ENCODE assay signal across 21 mouse cellular contexts in genomic region chr7:132934743-132935142, GRCm38 (mm10). TPM values are rescaled to one million over a fixed set of nuclear protein-coding genes. Genes with fewer than 3 reads are reported as not detected.
DNase-seq lines count a peak whose midpoint lies in the region; ATAC-seq and TF ChIP-seq lines count a peak whose summit lies in the region.
"Had no signal": no experiment of that assay in that cellular context is flagged by ENCODE, and none has a peak within 500 bp of the region (broad histone marks: within the 10 kb centered on the region; RNA-seq: fewer than 3 reads in every experiment).

No protein-coding gene starts in this region.

- no peak for TF ChIP-seq EP300 in liver, embryonic 14.5 days (IDR thresholded peaks at IDR 0.05; ENCODE audit: low read depth)
- TF ChIP-seq EP300 in MEL (IDR thresholded peaks at IDR 0.05; ENCODE audit: low read depth in 1 of 2, low read length in 2 of 2) = no peak

- no peak for TF ChIP-seq POLR2A in MEL (IDR thresholded peaks at IDR 0.05; ENCODE audit: control insufficient read depth in 1 of 2, insufficient read depth in 1 of 2, low read depth in 1 of 2, low read length in 2 of 2, poor library complexity in 1 of 2)

- no peak for ATAC-seq in hindbrain, postnatal 0 days
- ATAC-seq in liver, embryonic 14.5 days (ENCODE audit: insufficient read depth) = no peak
- no peak for ATAC-seq in liver, embryonic 11.5 days (replicated peaks; ENCODE audit: low FRiP score)
- ATAC-seq: activated CD4-positive, CD25-positive, alpha-beta regulatory T cell, adult 4 months; midbrain, embryonic 13.5 days had no signal

- no peaks in the 10 kb centered on the region for H3K9me3 ChIP-seq in hindbrain, postnatal 0 days (ENCODE audit: low read length)
- H3K9me3 ChIP-seq in hindbrain, embryonic 10.5 days = no peaks in the 10 kb centered on the region
- H3K9me3 ChIP-seq in liver, embryonic 14.5 days (ENCODE audit: control insufficient read depth, low read length) = no peaks in the 10 kb centered on the region
- no peaks in the 10 kb centered on the region for H3K9me3 ChIP-seq in liver, embryonic 11.5 days (ENCODE audit: control insufficient read depth, low read length)
- no peaks in the 10 kb centered on the region for H3K9me3 ChIP-seq in MEL (replicated peaks; ENCODE audit: insufficient read depth, low read length)
- H3K9me3 ChIP-seq: G1E; heart, embryonic 12.5 days; hindbrain, embryonic 12.5 days; megakaryocyte, embryonic 14.5 days; midbrain, embryonic 13.5 days had no signal

- H3K36me3 ChIP-seq in hindbrain, postnatal 0 days (ENCODE audit: insufficient read depth, low read length) = no peaks in the 10 kb centered on the region
- no peaks in the 10 kb centered on the region for H3K36me3 ChIP-seq in hindbrain, embryonic 10.5 days
- H3K36me3 ChIP-seq in liver, embryonic 14.5 days (replicated peaks; ENCODE audit: control insufficient read depth, insufficient read depth, low read depth) = no peaks in the 10 kb centered on the region
- no peaks in the 10 kb centered on the region for H3K36me3 ChIP-seq in liver, embryonic 11.5 days (ENCODE audit: control insufficient read depth, insufficient read depth, low read length)
- H3K36me3 ChIP-seq in MEL (ENCODE audit: control insufficient read depth in 1 of 2, insufficient read depth in 2 of 2, low read length in 2 of 2) = peaks cover 0 to 31% of the 10 kb centered on the region in 2 experiments; a peak in 2 of 4 replicates
- H3K36me3 ChIP-seq: G1E; heart, embryonic 12.5 days; hindbrain, embryonic 12.5 days; midbrain, embryonic 13.5 days had no signal

- TF ChIP-seq CTCF in hindbrain, postnatal 0 days (IDR thresholded peaks at IDR 0.05; ENCODE audit: low read depth) = peak; percentile 36; the same call in 1 of the 2 replicates
- peak; percentile 11; the same call in 1 of the 2 replicates for TF ChIP-seq CTCF in liver, embryonic 14.5 days (IDR thresholded peaks at IDR 0.05; ENCODE audit: low read depth)
- TF ChIP-seq CTCF in MEL (IDR thresholded peaks at IDR 0.05 in 2 of 3, conservative IDR thresholded peaks at IDR 0.05 in 1 of 3; ENCODE audit: control insufficient read depth in 1 of 3, insufficient read depth in 1 of 3, low read depth in 2 of 3, low read length in 3 of 3, poor library complexity in 1 of 3, severe bottlenecking in 1 of 3) = no peak; a peak in 1 of 6 replicates

- H3K27me3 ChIP-seq in hindbrain, postnatal 0 days (ENCODE audit: insufficient read depth, low read length) = no peaks in the 10 kb centered on the region
- no peaks in the 10 kb centered on the region for H3K27me3 ChIP-seq in hindbrain, embryonic 10.5 days (ENCODE audit: insufficient read depth, poor library complexity, severe bottlenecking)
- no peaks in the 10 kb centered on the region for H3K27me3 ChIP-seq in liver, embryonic 14.5 days (ENCODE audit: control insufficient read depth, insufficient read depth, low read length)
- H3K27me3 ChIP-seq in liver, embryonic 11.5 days (replicated peaks; ENCODE audit: control insufficient read depth, insufficient read depth, low read length) = no peaks in the 10 kb centered on the region
- no peaks in the 10 kb centered on the region for H3K27me3 ChIP-seq in MEL (ENCODE audit: control insufficient read depth in 1 of 2, insufficient read depth in 2 of 2, low read length in 2 of 2)
- H3K27me3 ChIP-seq: heart, embryonic 12.5 days; hindbrain, embryonic 12.5 days; megakaryocyte, embryonic 14.5 days; midbrain, embryonic 13.5 days had no signal

- no peak overlapping the region for H3K4me2 ChIP-seq in hindbrain, postnatal 0 days (ENCODE audit: low read depth, low read length)
- H3K4me2 ChIP-seq in liver, embryonic 14.5 days (ENCODE audit: low read depth) = no peak overlapping the region
- H3K4me2 ChIP-seq in liver, embryonic 11.5 days = no peak overlapping the region
- H3K4me2 ChIP-seq: heart, embryonic 12.5 days; hindbrain, embryonic 12.5 days; midbrain, embryonic 13.5 days had no signal

- no peak overlapping the region for H3K27ac ChIP-seq in hindbrain, postnatal 0 days
- no peak overlapping the region for H3K27ac ChIP-seq in hindbrain, embryonic 10.5 days
- H3K27ac ChIP-seq in liver, embryonic 14.5 days = no peak overlapping the region
- H3K27ac ChIP-seq in liver, embryonic 11.5 days (ENCODE audit: low read depth, low read length) = no peak overlapping the region
- H3K27ac ChIP-seq in MEL (ENCODE audit: control insufficient read depth, low read depth, low read length) = no peak overlapping the region
- H3K27ac ChIP-seq: hindbrain, embryonic 12.5 days; midbrain, embryonic 13.5 days had no signal

- peaks cover 6% of the 10 kb centered on the region; the same call in 1 of the 2 replicates for H3K4me1 ChIP-seq in hindbrain, postnatal 0 days (ENCODE audit: insufficient read depth, low read length)
- peaks cover 18% of the 10 kb centered on the region for H3K4me1 ChIP-seq in hindbrain, embryonic 10.5 days (replicated peaks)
- H3K4me1 ChIP-seq in liver, embryonic 14.5 days (replicated peaks; ENCODE audit: control insufficient read depth in 2 of 2, insufficient read depth in 2 of 2, low read length in 1 of 2) = peaks cover 3 to 11% of the 10 kb centered on the region in 2 experiments
- peaks cover 7% of the 10 kb centered on the region for H3K4me1 ChIP-seq in liver, embryonic 11.5 days (replicated peaks; ENCODE audit: control insufficient read depth, insufficient read depth, low read length)
- peaks cover 6 to 24% of the 10 kb centered on the region in 2 experiments; a peak in 3 of 4 replicates for H3K4me1 ChIP-seq in MEL (ENCODE audit: control insufficient read depth in 1 of 2, insufficient read depth in 2 of 2, low read length in 2 of 2)

- no peak overlapping the region for H3K4me3 ChIP-seq in hindbrain, postnatal 0 days (ENCODE audit: low read length)
- H3K4me3 ChIP-seq in hindbrain, embryonic 10.5 days = no peak overlapping the region
- H3K4me3 ChIP-seq in liver, embryonic 14.5 days (ENCODE audit: insufficient read depth in 1 of 2, low read depth in 2 of 2, low read length in 2 of 2) = no peak overlapping the region
- no peak overlapping the region for H3K4me3 ChIP-seq in liver, embryonic 11.5 days (ENCODE audit: low read depth, low read length)
- H3K4me3 ChIP-seq in MEL (ENCODE audit: control insufficient read depth in 1 of 2, insufficient read depth in 1 of 2, low read depth in 2 of 2, low read length in 2 of 2) = no peak overlapping the region
- H3K4me3 ChIP-seq: heart, embryonic 12.5 days; hindbrain, embryonic 12.5 days; megakaryocyte, embryonic 14.5 days; midbrain, embryonic 13.5 days had no signal

- H3K9ac ChIP-seq in hindbrain, postnatal 0 days (replicated peaks; ENCODE audit: low read length) = no peak overlapping the region
- no peak overlapping the region for H3K9ac ChIP-seq in liver, embryonic 14.5 days (replicated peaks)
- H3K9ac ChIP-seq in liver, embryonic 11.5 days (ENCODE audit: low read depth, low read length) = no peak overlapping the region
- no peak overlapping the region for H3K9ac ChIP-seq in MEL (ENCODE audit: control insufficient read depth, low read depth, low read length, poor library complexity, severe bottlenecking)
- H3K9ac ChIP-seq: heart, embryonic 12.5 days; hindbrain, embryonic 12.5 days; midbrain, embryonic 13.5 days had no signal

- H3K79me2 ChIP-seq in MEL (ENCODE audit: control insufficient read depth, insufficient read depth, low read length, poor library complexity) = peaks cover 61% of the 10 kb centered on the region

- no peak for DNase-seq in hindbrain, postnatal 0 days (ENCODE audit: low spot score)
- DNase-seq in hindbrain, embryonic 10.5 days (ENCODE audit: low spot score) = no peak
- DNase-seq in liver, embryonic 14.5 days (ENCODE audit: low read depth in 3 of 3, low spot score in 3 of 3) = no peak
- no peak for DNase-seq in liver, embryonic 11.5 days (ENCODE audit: low spot score)
- DNase-seq in 416B (ENCODE audit: low read depth) (peak; percentile 45), MEL (ENCODE audit: low read depth, low spot score) (peak; percentile 46)
- no peak for DNase-seq in embryo, embryonic 10 days (ENCODE audit: low spot score)
- DNase-seq: adrenal gland, adult 8-10 months; cerebellum, adult 11-12 months; cerebellum, postnatal 10 days; heart, postnatal 14 days; kidney, adult 8-10 months; kidney, postnatal 14 days; lung, adult 2 months; lung, postnatal 36 days had no signal

- TF ChIP-seq RAD21 in MEL (IDR thresholded peaks at IDR 0.05; ENCODE audit: low read depth, low read length) = peak; percentile 0; the same call in 1 of the 2 replicates

TF ChIP-seq in MEL, 35 proteins besides CTCF, POLR2A, EP300 and RAD21:
- TF ChIP-seq ZKSCAN1 (IDR thresholded peaks at IDR 0.05; ENCODE audit: low read depth, low read length) = no peak
- 0 out of 2 replicates have a peak, but pooled peaks have one; percentile 24 for TF ChIP-seq MXI1 (IDR thresholded peaks at IDR 0.05; ENCODE audit: low read depth, low read length)
- TF ChIP-seq CHD2 (IDR thresholded peaks at IDR 0.05; ENCODE audit: low read length) = no peak
- no peak for TF ChIP-seq E2F4 (IDR thresholded peaks at IDR 0.05; ENCODE audit: borderline replicate concordance, low read depth, low read length)
- TF ChIP-seq MAFK (IDR thresholded peaks at IDR 0.05; ENCODE audit: borderline replicate concordance, low read depth, low read length) = peak; percentile 15; the same call in 1 of the 2 replicates

RNA-seq across cellular contexts. Expression of gene Zranb1, which starts 3.8 kb away (rescaled TPM):
- total RNA-seq in hindbrain, postnatal 0 days (2014; rRNA removed) = 40.1 and 42.7 TPM in 2 replicates
- polyA plus RNA-seq in hindbrain, postnatal 0 days (2015; fragmentation: Nextera tagmentation; extraction: Ambion mirVana) = 22.7 and 24.0 TPM in 2 replicates
- polyA plus RNA-seq in hindbrain, embryonic 10.5 days (2016; fragmentation: Nextera tagmentation; extraction: Ambion mirVana) = 9.1 and 9.2 TPM in 2 replicates
- 3.8 and 6.0 TPM in 2 replicates for polyA plus RNA-seq in liver, embryonic 14.5 days (2012; rRNA removed)
- 7.5 and 7.6 TPM in 2 replicates for polyA plus RNA-seq in liver, embryonic 14.5 days (2014; fragmentation: Nextera tagmentation; extraction: Ambion mirVana)
- polyA plus RNA-seq in liver, embryonic 11.5 days (2014; fragmentation: Nextera tagmentation; extraction: Ambion mirVana) = 9.6 and 10.9 TPM in 2 replicates
- 18.0 and 18.5 TPM in 2 replicates for total RNA-seq in MEL (2012; rRNA removed)
- 10 to 100 TPM in 1 of 2 experiments, not detected in 1; 17.4 TPM for polyA plus RNA-seq in MEL (2012; ENCODE audit: insufficient read depth in 1 of 2, insufficient read length in 2 of 2, low read depth in 1 of 2, low replicate concordance in 2 of 2, missing spikeins in 1 of 2)

Comparison
In these comparisons a context has a peak if more than half of its experiments do, and no peak if none do; other contexts are left out.
1. DNase-seq: peak in 416B (single experiment) and MEL (single experiment); none in hindbrain, postnatal 0 days (single experiment), hindbrain, embryonic 10.5 days (single experiment), liver, embryonic 14.5 days (0 of 3), liver, embryonic 11.5 days (single experiment) and embryo, embryonic 10 days (single experiment).
2. CTCF ChIP-seq: peak in hindbrain, postnatal 0 days (single experiment) and liver, embryonic 14.5 days (single experiment); none in MEL (0 of 3).